Mouse (Mus musculus) gonadal fat pad, adult 2 months (tissue): ENCODE results near the gene Hist1h4h. TPM values are rescaled to one million over a fixed set of nuclear protein-coding genes. Genes with fewer than 3 reads are reported as not detected.
"Not testable (repeated sequence)": the region's sequence is repeated elsewhere in the genome, so short reads cannot be mapped to it uniquely, and the experiment has no call there.

Experiments
- DNase-seq: peaks from one replicate; pipeline ENCODE4 v3.0.0-alpha.2; 2012; ENCODE audit warnings: low read depth
- polyA plus RNA-seq: library from polyadenylated mRNA; depleted of rRNA; stranded (reverse); fragments of >200 nt; gene quantifications from 2 replicates; pipeline ENCODE4 v1.2.3, GENCODE M21; 2012

The Hist1h4h gene
- polyA plus RNA-seq, 1 experiment, result 92.4 TPM

GRCm38 (mm10) chr13:23554925-23555838, 24.3 kb downstream of the Hist1h4h start:
- DNase-seq, result no peak

GRCm38 (mm10) chr13:23555839-23556416, 25.1 kb downstream of the Hist1h4h start:
- no peak for DNase-seq

- no peak for DNase-seq
These were observed 26.1 kb downstream of the Hist1h4h start for GRCm38 (mm10) chr13:23556906-23557305.

- not testable (repeated sequence) for DNase-seq
These were observed 29.8 kb downstream of the Hist1h4h start for GRCm38 (mm10) chr13:23560699-23561098.

- not testable (repeated sequence) for DNase-seq
These were observed 30.7 kb downstream of the Hist1h4h start for GRCm38 (mm10) chr13:23561531-23561882.

- not testable (repeated sequence) for DNase-seq
These were observed 31.2 kb downstream of the Hist1h4h start, which contains the start of gene Hist1h3e for GRCm38 (mm10) chr13:23561883-23562659. Hist1h3e (minus strand) TSS chr13:23562369.

- no peak for DNase-seq
These were observed 32.0 kb downstream of the Hist1h4h start for GRCm38 (mm10) chr13:23562699-23563462.

- no peak for DNase-seq
These were observed 33.6 kb downstream of the Hist1h4h start for GRCm38 (mm10) chr13:23564482-23564881.

- not testable (repeated sequence) for DNase-seq
These were observed 39.6 kb downstream of the Hist1h4h start for GRCm38 (mm10) chr13:23570261-23571021.

- no peak for DNase-seq
These were observed 40.2 kb downstream of the Hist1h4h start, which contains the start of the genes Hist1h2ae and Hist1h2bg for GRCm38 (mm10) chr13:23571022-23571503. Hist1h2ae (minus strand) TSS chr13:23571220. Hist1h2bg (plus strand) TSS chr13:23571396.

- not testable (repeated sequence) for DNase-seq
These were observed 40.8 kb downstream of the Hist1h4h start for GRCm38 (mm10) chr13:23571504-23572217.

GRCm38 (mm10) chr13:23572218-23573033, 41.6 kb downstream of the Hist1h4h start:
- no peak for DNase-seq

GRCm38 (mm10) chr13:23573034-23573897, 42.4 kb downstream of the Hist1h4h start:
- not testable (repeated sequence) for DNase-seq

GRCm38 (mm10) chr13:23573898-23574524, 43.2 kb downstream of the Hist1h4h start, which contains the start of the genes Hist1h2bf and Hist1h2ad:
Hist1h2bf (minus strand) TSS chr13:23574196.
Hist1h2ad (plus strand) TSS chr13:23574381.
- not testable (repeated sequence) for DNase-seq

- DNase-seq, result not testable (repeated sequence)
These were observed 43.8 kb downstream of the Hist1h4h start for GRCm38 (mm10) chr13:23574546-23575170.

- no peak for DNase-seq
These were observed 44.5 kb downstream of the Hist1h4h start, which contains the start of gene Hist1h3d for GRCm38 (mm10) chr13:23575271-23575851. Hist1h3d (plus strand) TSS chr13:23575763.
